Mouse (Mus musculus): ENCODE data around the gene Ap4b1.
"Not testable (repeated sequence)": the region's sequence is repeated elsewhere in the genome, so short reads cannot be mapped to it uniquely, and the experiment has no call there.

DNA sequence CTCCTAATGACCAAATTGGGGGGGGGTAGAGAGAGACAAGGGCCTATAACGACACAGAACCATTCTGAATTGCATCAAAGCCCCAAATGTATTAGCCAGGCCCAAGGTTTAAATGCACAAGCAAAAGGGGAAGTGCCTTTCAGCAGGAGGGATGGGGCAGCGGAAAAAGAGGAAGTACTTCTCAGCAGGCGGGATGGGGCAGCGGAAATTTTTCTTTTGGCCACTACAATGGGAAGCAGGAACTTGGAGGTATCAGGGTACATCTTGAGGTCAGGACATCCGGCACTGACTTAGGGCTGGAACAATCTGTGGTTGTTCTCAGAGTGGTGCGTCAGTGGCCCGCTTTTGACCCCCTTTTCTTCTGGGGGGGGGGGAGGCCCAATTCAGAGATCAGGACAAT is 31.6 kb downstream of the Ap4b1 start:
- not testable (repeated sequence) for TF ChIP-seq HCFC1 (IDR thresholded peaks at IDR 0.05; ENCODE audit: borderline replicate concordance, insufficient read depth, low read length); CHD2 (IDR thresholded peaks at IDR 0.05; ENCODE audit: low read depth, low read length); ZNF384 (IDR thresholded peaks at IDR 0.05; ENCODE audit: low read depth, low read length); ZC3H11A (IDR thresholded peaks at IDR 0.05; ENCODE audit: borderline replicate concordance, low read depth, low read length); MAFK (IDR thresholded peaks at IDR 0.05; ENCODE audit: insufficient read depth, low read depth, low read length)

Data from ES-E14 (cell line).